Mouse (Mus musculus) C2C12 (cell line): ENCODE measurements around the gene Scamp4.

Experiments
- CTCF ChIP-seq: IDR thresholded peaks from one replicate; pipeline ENCODE4 v1.5.1; 2011; ENCODE audit not compliant: control insufficient read depth, insufficient read depth, insufficient read length
- FOSL1 ChIP-seq: IDR thresholded peaks from one replicate; pipeline ENCODE4 v1.8.0; 2011; ENCODE audit warnings: mild to moderate bottlenecking, low read length; ENCODE audit not compliant: poor library complexity, insufficient read depth, severe bottlenecking
- MAX ChIP-seq: IDR thresholded peaks from one replicate; pipeline ENCODE4 v1.6.1; 2011; ENCODE audit warnings: mild to moderate bottlenecking, control low read depth
- MYOG ChIP-seq: IDR thresholded peaks from one replicate; pipeline ENCODE4 v1.6.1; 2011; ENCODE audit not compliant: control insufficient read depth, insufficient read length; ENCODE audit errors: extremely low read depth
- USF1 ChIP-seq: IDR thresholded peaks from one replicate; pipeline ENCODE4 v1.6.1; 2011; ENCODE audit warnings: low read depth, mild to moderate bottlenecking, control low read depth, moderate library complexity

DNA sequence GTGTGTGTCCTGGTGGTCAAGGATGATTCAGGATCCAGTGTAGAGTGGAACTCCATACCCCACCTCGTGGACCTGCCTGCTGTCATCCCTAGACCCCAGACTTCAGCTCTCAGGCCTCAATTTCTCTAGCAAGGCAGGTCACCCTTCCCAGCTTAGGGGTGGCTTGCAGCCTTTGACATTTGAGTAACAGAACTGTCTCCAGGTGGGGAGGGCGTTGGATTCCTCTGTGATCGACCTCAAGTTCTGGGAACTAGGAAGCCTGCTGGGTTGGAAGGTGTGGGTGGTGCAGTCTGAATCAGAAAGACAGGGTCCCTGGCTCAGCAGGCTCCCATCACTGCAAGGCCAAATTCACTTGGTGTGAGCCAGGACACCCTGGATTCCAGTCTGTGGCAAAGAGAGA, 27.8 kb upstream of the Scamp4 start:
- no peak for TF ChIP-seq USF1
- TF ChIP-seq CTCF: no peak
- no peak for TF ChIP-seq MYOG
- no peak for TF ChIP-seq FOSL1
- TF ChIP-seq MAX: no peak
